Mouse (Mus musculus): ENCODE measurements around the gene 4931440F15Rik.

DNA sequence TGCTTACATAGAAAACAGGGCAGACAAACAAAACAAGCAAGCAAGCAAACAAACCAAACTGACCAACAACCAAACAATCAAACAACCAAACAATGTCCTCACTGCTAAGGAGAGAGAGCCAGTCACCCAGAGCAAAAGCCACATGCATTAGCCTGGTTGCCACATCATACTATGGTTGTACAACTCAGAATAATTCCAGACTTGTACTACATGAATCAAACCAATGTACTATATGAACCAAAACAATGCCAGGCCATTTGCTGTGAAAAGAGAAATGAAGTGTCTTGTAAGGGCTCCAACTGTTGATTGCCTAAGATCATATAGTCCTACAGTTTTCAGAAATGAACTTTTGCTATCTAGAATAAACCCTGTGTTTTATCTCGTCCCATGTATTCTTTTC lies 37.0 kb downstream of the 4931440F15Rik start:
- TF ChIP-seq CTCF (IDR thresholded peaks at IDR 0.05; ENCODE audit: control insufficient read depth, insufficient read depth, insufficient read length) = no peak
- TF ChIP-seq MYOG (IDR thresholded peaks at IDR 0.05; ENCODE audit: control insufficient read depth, extremely low read depth, insufficient read length) = no peak
- no peak for TF ChIP-seq FOSL1 (IDR thresholded peaks at IDR 0.05; ENCODE audit: insufficient read depth, low read length, poor library complexity, severe bottlenecking)
- no peak for TF ChIP-seq MAX (IDR thresholded peaks at IDR 0.05)

Measured in C2C12 (cell line).